ENCODE assay signal across 8 mouse cellular contexts in the genomic region with DNA sequence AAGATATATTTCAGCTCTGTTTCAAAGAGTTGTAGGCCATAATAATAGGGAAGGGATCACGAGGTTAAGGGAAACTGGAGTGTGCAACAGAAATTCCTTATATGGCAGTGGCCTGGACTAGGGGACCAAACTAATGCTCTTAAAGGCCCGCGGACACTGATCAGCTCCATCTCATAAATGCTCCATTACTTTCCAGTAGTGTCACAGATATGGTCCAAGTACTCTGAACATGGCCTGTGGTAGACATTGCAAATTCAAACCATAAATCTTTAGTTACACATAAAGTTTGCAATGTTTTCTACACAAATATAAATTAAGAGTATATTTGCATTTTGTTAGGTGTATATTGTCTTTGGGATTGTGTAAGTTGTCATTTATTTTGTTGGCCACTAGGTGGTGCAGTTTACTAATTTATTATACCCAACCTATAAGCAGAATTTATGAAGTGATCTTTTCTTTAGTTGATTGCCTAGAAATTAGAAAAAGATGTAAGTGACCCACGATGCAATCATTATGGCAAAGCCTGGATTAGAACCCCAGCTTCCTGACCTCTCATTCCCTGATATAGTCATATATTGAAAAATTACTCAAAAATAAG.
DNase-seq lines count a peak whose midpoint lies in the region; ATAC-seq and TF ChIP-seq lines count a peak whose summit lies in the region.

No protein-coding gene starts in this region.

- peaks cover 7% of the 10 kb centered on the region; the same call in 1 of the 2 replicates for H3K36me3 ChIP-seq in liver, adult 2 months (ENCODE audit: control insufficient read depth, insufficient read depth, low read length)
- H3K36me3 ChIP-seq in liver, embryonic 12.5 days = peaks cover 13% of the 10 kb centered on the region
- no peaks in the 10 kb centered on the region for H3K36me3 ChIP-seq in forebrain, embryonic 14.5 days (ENCODE audit: control insufficient read depth, insufficient read depth, low read length)
- H3K36me3 ChIP-seq in neural tube, embryonic 13.5 days = 0 out of 2 replicates have a peak, but pooled peaks cover 3% of the 10 kb centered on the region
- no peaks in the 10 kb centered on the region for H3K36me3 ChIP-seq in intestine, embryonic 16.5 days (ENCODE audit: control insufficient read depth, insufficient read depth, low read length)

- no peaks in the 10 kb centered on the region for H3K27me3 ChIP-seq in liver, adult 2 months (ENCODE audit: control insufficient read depth, insufficient read depth, low read length)
- no peaks in the 10 kb centered on the region for H3K27me3 ChIP-seq in liver, embryonic 12.5 days (replicated peaks)
- H3K27me3 ChIP-seq in forebrain, embryonic 14.5 days (replicated peaks; ENCODE audit: control insufficient read depth, insufficient read depth, low read length) = no peaks in the 10 kb centered on the region
- H3K27me3 ChIP-seq in neural tube, embryonic 13.5 days = no peaks in the 10 kb centered on the region
- H3K27me3 ChIP-seq in intestine, embryonic 16.5 days (replicated peaks; ENCODE audit: control insufficient read depth, insufficient read depth, low read length) = no peaks in the 10 kb centered on the region

- TF ChIP-seq POLR2A in liver, adult 2 months (IDR thresholded peaks at IDR 0.05; ENCODE audit: extremely low read depth, insufficient read depth, low read length) = no peak

- TF ChIP-seq CTCF in liver, adult 2 months (IDR thresholded peaks at IDR 0.05; ENCODE audit: low read depth, low read length) = peak; percentile 56

- H3K4me3 ChIP-seq in liver, adult 2 months (ENCODE audit: insufficient read depth, low read depth, low read length) = no peak overlapping the region
- H3K4me3 ChIP-seq in liver, embryonic 12.5 days = no peak overlapping the region
- no peak overlapping the region for H3K4me3 ChIP-seq in forebrain, embryonic 14.5 days (ENCODE audit: low read depth, low read length)
- H3K4me3 ChIP-seq in neural tube, embryonic 13.5 days = no peak overlapping the region
- H3K4me3 ChIP-seq in intestine, embryonic 16.5 days (ENCODE audit: low read length) = no peak overlapping the region

- 63% methylated on average over 4 of the region's 4 CpGs for WGBS in liver, adult 2 months
- 50% methylated on average over 4 of the region's 4 CpGs for WGBS in liver, embryonic 12.5 days (ENCODE audit: insufficient replicate concordance)
- WGBS in forebrain, embryonic 14.5 days = 66% methylated on average over 4 of the region's 4 CpGs
- 62% methylated on average over 4 of the region's 4 CpGs for WGBS in neural tube, embryonic 13.5 days
- 57% methylated on average over 4 of the region's 4 CpGs for WGBS in intestine, embryonic 16.5 days

- no peak for ATAC-seq in liver, embryonic 12.5 days
- ATAC-seq in activated CD4-positive, CD25-positive, alpha-beta regulatory T cell, adult 4 months = peak; percentile 72
- peak; percentile 82 for ATAC-seq in forebrain, embryonic 14.5 days
- ATAC-seq in neural tube, embryonic 13.5 days (ENCODE audit: low read depth) = peak; percentile 76
- no peak for ATAC-seq in intestine, embryonic 16.5 days

- H3K4me2 ChIP-seq in liver, embryonic 12.5 days = no peak overlapping the region
- no peak overlapping the region for H3K4me2 ChIP-seq in forebrain, embryonic 14.5 days (ENCODE audit: low read length)
- no peak overlapping the region for H3K4me2 ChIP-seq in neural tube, embryonic 13.5 days
- no peak overlapping the region for H3K4me2 ChIP-seq in intestine, embryonic 16.5 days (ENCODE audit: low read depth, low read length)

- no peaks in the 10 kb centered on the region for H3K79me2 ChIP-seq in liver, adult 2 months (ENCODE audit: control insufficient read depth, insufficient read depth, low read length)

- no peak overlapping the region for H3K9ac ChIP-seq in liver, adult 2 months (ENCODE audit: low read depth, low read length)
- H3K9ac ChIP-seq in liver, embryonic 12.5 days = no peak overlapping the region
- no peak overlapping the region for H3K9ac ChIP-seq in forebrain, embryonic 14.5 days (ENCODE audit: low read length)
- no peak overlapping the region for H3K9ac ChIP-seq in neural tube, embryonic 13.5 days
- H3K9ac ChIP-seq in intestine, embryonic 16.5 days (ENCODE audit: low read depth, low read length) = no peak overlapping the region

- no peaks in the 10 kb centered on the region for H3K4me1 ChIP-seq in liver, adult 2 months (ENCODE audit: control insufficient read depth, insufficient read depth, low read length)
- peaks cover 18% of the 10 kb centered on the region for H3K4me1 ChIP-seq in liver, embryonic 12.5 days
- no peaks in the 10 kb centered on the region for H3K4me1 ChIP-seq in forebrain, embryonic 14.5 days (ENCODE audit: control insufficient read depth, insufficient read depth, low read length)
- no peaks in the 10 kb centered on the region for H3K4me1 ChIP-seq in neural tube, embryonic 13.5 days (replicated peaks)
- no peaks in the 10 kb centered on the region for H3K4me1 ChIP-seq in intestine, embryonic 16.5 days (ENCODE audit: control insufficient read depth, insufficient read depth, low read length)

- H3K27ac ChIP-seq in liver, adult 2 months (replicated peaks; ENCODE audit: insufficient read depth, low read depth, low read length) = no peak overlapping the region
- H3K27ac ChIP-seq in liver, embryonic 12.5 days = no peak overlapping the region
- H3K27ac ChIP-seq in forebrain, embryonic 14.5 days (ENCODE audit: low read depth, low read length) = no peak overlapping the region
- no peak overlapping the region for H3K27ac ChIP-seq in neural tube, embryonic 13.5 days (replicated peaks)
- H3K27ac ChIP-seq in intestine, embryonic 16.5 days (ENCODE audit: low read length) = no peak overlapping the region

- peak; percentile 54 for DNase-seq in liver, adult 2 months (ENCODE audit: extremely low read depth, low read depth, low spot score)
- DNase-seq in forebrain, embryonic 14.5 days (ENCODE audit: low spot score) = peak; percentile 74
- DNase-seq in thymus, postnatal 14 days = no peak
- DNase-seq in adrenal gland, postnatal 14 days = no peak

- no peaks in the 10 kb centered on the region for H3K9me3 ChIP-seq in liver, embryonic 12.5 days (replicated peaks)
- no peaks in the 10 kb centered on the region for H3K9me3 ChIP-seq in forebrain, embryonic 14.5 days (replicated peaks; ENCODE audit: control insufficient read depth, low read length)
- no peaks in the 10 kb centered on the region for H3K9me3 ChIP-seq in neural tube, embryonic 13.5 days
- no peaks in the 10 kb centered on the region for H3K9me3 ChIP-seq in intestine, embryonic 16.5 days (ENCODE audit: control insufficient read depth, low read length)

Comparison
In these comparisons a context has a peak if more than half of its experiments do, and no peak if none do; other contexts are left out.
1. DNase-seq: peak in liver, adult 2 months (single experiment) and forebrain, embryonic 14.5 days (single experiment); none in thymus, postnatal 14 days (single experiment) and adrenal gland, postnatal 14 days (single experiment).
2. ATAC-seq: peak in activated CD4-positive, CD25-positive, alpha-beta regulatory T cell, adult 4 months (single experiment), forebrain, embryonic 14.5 days (single experiment) and neural tube, embryonic 13.5 days (single experiment); none in liver, embryonic 12.5 days (single experiment) and intestine, embryonic 16.5 days (single experiment).